Mouse (Mus musculus): Measurements from ENCODE around the gene Astn2. TPM values are rescaled to one million over a fixed set of nuclear protein-coding genes. Genes with fewer than 3 reads are reported as not detected.
A peak's percentile ranks its signal among the peaks of the same experiment; 100 is the strongest.

The Astn2 gene
- polyA plus RNA-seq, 1 experiment from 2014 or later = 0.42 TPM

DNA sequence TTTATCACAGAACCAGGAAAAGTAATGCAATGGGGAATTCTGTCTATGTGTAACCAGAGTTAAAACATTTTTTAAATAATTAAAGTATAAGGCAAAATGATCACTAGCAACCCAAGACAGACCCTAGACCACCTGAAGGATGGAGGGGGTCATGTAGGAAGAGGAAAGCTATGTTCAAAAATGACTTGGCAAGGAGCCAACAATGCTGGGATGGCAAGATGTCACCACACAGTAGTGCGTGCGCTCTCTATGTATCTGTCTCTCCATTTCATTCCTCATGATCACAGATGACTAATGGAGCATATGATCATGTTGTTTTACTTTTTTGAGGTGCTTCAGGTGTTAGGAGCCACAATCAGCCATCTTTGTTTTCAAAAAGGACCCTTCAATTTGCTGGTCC is 640.6 kb downstream of the Astn2 start:
- H3K9me3 ChIP-seq (replicated peaks; ENCODE audit: control insufficient read depth, low read length) = no peaks in the 10 kb centered on the region
- ATAC-seq (no peak; the same call in 1 of the 2 replicates), DNase-seq (ENCODE audit: low spot score) (no peak)
- H3K27me3 ChIP-seq (replicated peaks; ENCODE audit: control insufficient read depth, insufficient read depth, low read length) = no peaks in the 10 kb centered on the region
- H3K9ac ChIP-seq (ENCODE audit: low read length) = no peak overlapping the region
- H3K36me3 ChIP-seq (ENCODE audit: control insufficient read depth, insufficient read depth, low read length) = no peaks in the 10 kb centered on the region
- H3K4me1 ChIP-seq (ENCODE audit: control insufficient read depth, insufficient read depth, low read length) = no peaks in the 10 kb centered on the region
- H3K4me2 ChIP-seq (ENCODE audit: low read length) = no peak overlapping the region
- WGBS = 69% methylated on average over 2 of the region's 2 CpGs
- H3K4me3 ChIP-seq (ENCODE audit: low read depth, low read length) = no peak overlapping the region
- no peak overlapping the region for H3K27ac ChIP-seq (ENCODE audit: low read depth, low read length)

DNA sequence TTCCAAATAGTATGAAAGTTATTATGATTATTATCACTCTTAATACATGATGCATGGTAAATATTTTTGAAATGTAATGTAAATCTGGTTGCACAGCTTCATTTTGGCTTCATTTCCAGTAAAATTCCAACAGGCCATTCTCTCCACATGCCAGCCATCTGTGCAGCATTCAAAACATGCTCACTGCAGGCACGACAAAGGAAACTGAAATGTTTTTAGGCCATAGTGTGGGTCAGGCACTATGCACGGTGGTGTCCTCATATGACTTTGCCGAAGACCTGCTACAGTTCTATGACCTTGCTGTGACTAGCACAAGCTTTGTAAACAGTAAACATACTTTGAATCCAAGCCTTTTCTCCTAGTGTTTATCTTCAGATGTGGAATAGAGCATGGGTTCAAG is 642.3 kb downstream of the Astn2 start:
- ATAC-seq (no peak), DNase-seq (ENCODE audit: low spot score) (peak; percentile 24)
- H3K4me3 ChIP-seq (ENCODE audit: low read depth, low read length) = no peak overlapping the region
- no peaks in the 10 kb centered on the region for H3K27me3 ChIP-seq (replicated peaks; ENCODE audit: control insufficient read depth, insufficient read depth, low read length)
- no peaks in the 10 kb centered on the region for H3K9me3 ChIP-seq (replicated peaks; ENCODE audit: control insufficient read depth, low read length)
- 80% methylated on average over 3 of the region's 3 CpGs for WGBS
- H3K4me2 ChIP-seq (ENCODE audit: low read length) = no peak overlapping the region
- no peaks in the 10 kb centered on the region for H3K4me1 ChIP-seq (ENCODE audit: control insufficient read depth, insufficient read depth, low read length)
- H3K36me3 ChIP-seq (ENCODE audit: control insufficient read depth, insufficient read depth, low read length) = no peaks in the 10 kb centered on the region
- no peak overlapping the region for H3K27ac ChIP-seq (ENCODE audit: low read depth, low read length)
- H3K9ac ChIP-seq (ENCODE audit: low read length) = no peak overlapping the region

DNA sequence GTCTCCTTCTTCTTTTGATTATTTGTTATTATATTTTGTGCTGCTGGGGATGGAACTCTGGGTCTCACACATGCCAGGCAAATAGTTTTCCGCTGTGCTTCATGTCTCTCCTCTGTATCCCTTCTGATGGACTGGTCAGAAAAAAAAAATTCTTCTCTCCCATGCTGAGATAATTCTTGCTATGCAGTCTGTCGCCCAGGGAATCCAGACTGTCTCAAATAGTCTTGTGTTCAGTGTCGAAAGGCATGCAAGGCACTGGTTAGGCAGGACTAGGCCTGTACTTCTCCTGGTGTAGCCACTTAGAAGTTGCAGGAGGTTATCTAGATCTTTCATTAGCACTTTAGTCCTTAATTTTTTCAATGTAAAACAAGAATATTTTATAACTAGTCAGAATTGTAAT is 642.8 kb downstream of the Astn2 start:
- DNase-seq (ENCODE audit: low spot score) (no peak), ATAC-seq (no peak)
- Histone ChIP-seq H3K9me3 (replicated peaks; ENCODE audit: control insufficient read depth, low read length) (no peaks in the 10 kb centered on the region), H3K27ac (ENCODE audit: low read depth, low read length) (no peak overlapping the region), H3K4me1 (ENCODE audit: control insufficient read depth, insufficient read depth, low read length) (no peaks in the 10 kb centered on the region), H3K9ac (ENCODE audit: low read length) (no peak overlapping the region), H3K36me3 (ENCODE audit: control insufficient read depth, insufficient read depth, low read length) (no peaks in the 10 kb centered on the region), H3K4me2 (ENCODE audit: low read length) (no peak overlapping the region), H3K4me3 (ENCODE audit: low read depth, low read length) (no peak overlapping the region), H3K27me3 (replicated peaks; ENCODE audit: control insufficient read depth, insufficient read depth, low read length) (no peaks in the 10 kb centered on the region)
- 80% methylated on average over 3 of the region's 3 CpGs for WGBS

DNA sequence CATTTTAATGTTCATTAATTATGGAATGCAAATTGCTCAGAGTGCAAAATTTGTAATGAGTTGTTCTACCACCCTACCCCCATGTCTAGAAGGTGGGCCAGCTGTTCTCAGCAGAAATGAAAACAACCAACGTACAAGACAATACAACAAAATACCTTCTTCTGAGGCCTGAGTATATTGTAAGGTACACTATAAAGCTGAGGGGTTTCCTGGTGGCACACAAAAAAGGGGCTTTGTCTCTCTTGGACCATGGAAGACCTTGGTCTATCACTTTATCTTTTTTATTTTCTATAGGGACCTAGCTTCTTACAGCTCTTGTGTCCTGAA is 645.6 kb downstream of the Astn2 start:
- Histone ChIP-seq H3K27ac (ENCODE audit: low read depth, low read length) (no peak overlapping the region), H3K9ac (ENCODE audit: low read length) (no peak overlapping the region), H3K36me3 (ENCODE audit: control insufficient read depth, insufficient read depth, low read length) (no peaks in the 10 kb centered on the region), H3K4me1 (ENCODE audit: control insufficient read depth, insufficient read depth, low read length) (no peaks in the 10 kb centered on the region), H3K9me3 (replicated peaks; ENCODE audit: control insufficient read depth, low read length) (no peaks in the 10 kb centered on the region), H3K4me2 (ENCODE audit: low read length) (no peak overlapping the region), H3K4me3 (ENCODE audit: low read depth, low read length) (no peak overlapping the region), H3K27me3 (replicated peaks; ENCODE audit: control insufficient read depth, insufficient read depth, low read length) (no peaks in the 10 kb centered on the region)
- no peak for DNase-seq (ENCODE audit: low spot score)
- no peak for ATAC-seq
- WGBS = 60% methylated on average over 1 of the region's 1 CpGs

DNA sequence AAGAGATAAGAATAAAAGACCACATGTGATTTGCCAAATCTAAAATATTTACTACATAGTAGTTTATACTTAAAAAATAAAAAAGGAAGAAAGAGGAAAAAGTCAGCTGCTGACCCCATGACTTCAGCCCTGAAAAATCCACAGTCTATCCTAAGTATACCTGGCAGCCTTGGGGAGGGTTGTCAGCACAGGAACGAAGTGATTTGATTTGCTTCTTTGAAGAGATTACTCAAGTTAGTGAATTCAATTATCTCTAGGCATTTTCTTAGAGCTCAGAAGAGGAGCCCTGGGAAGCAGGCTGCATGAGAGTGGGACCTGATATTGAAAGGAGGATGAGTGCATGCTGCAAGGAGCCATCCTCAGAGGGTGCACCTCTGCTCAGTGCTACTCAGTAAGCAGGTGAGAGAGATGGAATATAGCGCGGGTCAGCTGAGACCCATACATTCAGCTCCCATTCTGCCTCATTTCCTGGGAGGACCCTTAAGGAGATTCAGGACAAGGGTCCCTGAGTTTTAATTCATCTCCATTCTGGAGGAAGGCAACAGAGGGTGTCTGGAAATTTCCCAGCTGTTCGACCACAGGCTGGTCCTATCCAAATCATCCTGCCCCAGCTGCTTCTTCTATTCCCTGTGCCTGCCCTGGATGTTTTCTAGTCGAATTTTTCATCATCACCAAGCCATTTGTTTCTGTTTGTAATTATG is 646.1 kb downstream of the Astn2 start:
- H3K9ac ChIP-seq (ENCODE audit: low read length) = no peak overlapping the region
- no peaks in the 10 kb centered on the region for H3K27me3 ChIP-seq (replicated peaks; ENCODE audit: control insufficient read depth, insufficient read depth, low read length)
- H3K36me3 ChIP-seq (ENCODE audit: control insufficient read depth, insufficient read depth, low read length) = no peaks in the 10 kb centered on the region
- no peak for DNase-seq (ENCODE audit: low spot score)
- 52% methylated on average over 5 of the region's 5 CpGs for WGBS
- H3K27ac ChIP-seq (ENCODE audit: low read depth, low read length) = no peak overlapping the region
- no peak for ATAC-seq
- H3K4me3 ChIP-seq (ENCODE audit: low read depth, low read length) = no peak overlapping the region
- H3K4me2 ChIP-seq (ENCODE audit: low read length) = no peak overlapping the region
- no peaks in the 10 kb centered on the region for H3K9me3 ChIP-seq (replicated peaks; ENCODE audit: control insufficient read depth, low read length)
- H3K4me1 ChIP-seq (ENCODE audit: control insufficient read depth, insufficient read depth, low read length) = no peaks in the 10 kb centered on the region

DNA sequence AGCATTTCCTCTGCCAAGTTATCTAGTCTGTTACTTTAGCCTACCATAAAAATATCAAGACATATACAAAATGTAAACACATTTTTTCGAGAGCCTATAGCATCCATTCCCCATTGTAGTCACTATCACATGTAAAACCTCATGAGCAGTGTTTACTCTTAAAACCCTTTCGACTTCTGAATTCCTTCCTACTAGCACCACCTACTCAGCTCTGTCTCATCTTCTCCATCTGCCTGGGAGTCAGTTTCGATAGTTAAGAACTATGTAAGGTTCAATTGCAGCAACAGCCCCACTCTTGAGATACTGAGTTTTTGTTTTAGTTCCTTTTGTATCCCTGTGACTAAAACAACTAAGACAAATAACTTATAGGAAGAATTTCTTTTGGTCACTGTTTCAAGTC is 651.5 kb downstream of the Astn2 start:
- no peak overlapping the region for H3K4me3 ChIP-seq (ENCODE audit: low read depth, low read length)
- no peak overlapping the region for H3K4me2 ChIP-seq (ENCODE audit: low read length)
- no peak for DNase-seq (ENCODE audit: low spot score)
- H3K9ac ChIP-seq (ENCODE audit: low read length) = no peak overlapping the region
- H3K27me3 ChIP-seq (replicated peaks; ENCODE audit: control insufficient read depth, insufficient read depth, low read length) = no peaks in the 10 kb centered on the region
- H3K27ac ChIP-seq (ENCODE audit: low read depth, low read length) = no peak overlapping the region
- no peak for ATAC-seq
- H3K9me3 ChIP-seq (replicated peaks; ENCODE audit: control insufficient read depth, low read length) = no peaks in the 10 kb centered on the region
- no peaks in the 10 kb centered on the region for H3K36me3 ChIP-seq (ENCODE audit: control insufficient read depth, insufficient read depth, low read length)
- WGBS = 87% methylated on average over 3 of the region's 3 CpGs
- no peaks in the 10 kb centered on the region for H3K4me1 ChIP-seq (ENCODE audit: control insufficient read depth, insufficient read depth, low read length)

DNA sequence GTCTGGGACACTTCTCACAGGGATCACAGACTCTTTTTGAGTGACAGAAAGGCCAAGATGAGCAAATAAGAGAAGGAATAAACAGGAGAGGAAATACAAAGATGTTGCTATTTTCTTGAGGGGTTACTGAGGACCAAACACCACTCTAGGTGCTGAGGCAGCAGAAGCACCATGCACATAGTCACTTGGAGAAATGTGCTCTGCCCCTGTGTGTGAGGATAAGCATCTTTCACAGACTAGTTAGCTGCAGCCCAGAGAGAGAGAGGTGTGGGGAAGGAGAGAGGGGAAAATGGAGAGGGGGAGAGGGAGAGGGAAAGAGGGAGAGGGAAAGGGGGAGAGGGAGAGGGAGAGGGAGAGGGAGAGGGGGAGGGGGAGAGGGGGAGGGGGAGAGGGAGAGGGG is 659.6 kb downstream of the Astn2 start:
- H3K36me3 ChIP-seq (ENCODE audit: control insufficient read depth, insufficient read depth, low read length) = no peaks in the 10 kb centered on the region
- H3K4me2 ChIP-seq (ENCODE audit: low read length) = no peak overlapping the region
- H3K4me1 ChIP-seq (ENCODE audit: control insufficient read depth, insufficient read depth, low read length) = no peaks in the 10 kb centered on the region
- H3K9me3 ChIP-seq (replicated peaks; ENCODE audit: control insufficient read depth, low read length) = no peaks in the 10 kb centered on the region
- no peak overlapping the region for H3K4me3 ChIP-seq (ENCODE audit: low read depth, low read length)
- ATAC-seq (no peak), DNase-seq (ENCODE audit: low spot score) (no peak)
- H3K9ac ChIP-seq (ENCODE audit: low read length) = no peak overlapping the region
- no peaks in the 10 kb centered on the region for H3K27me3 ChIP-seq (replicated peaks; ENCODE audit: control insufficient read depth, insufficient read depth, low read length)
- H3K27ac ChIP-seq (ENCODE audit: low read depth, low read length) = no peak overlapping the region

DNA sequence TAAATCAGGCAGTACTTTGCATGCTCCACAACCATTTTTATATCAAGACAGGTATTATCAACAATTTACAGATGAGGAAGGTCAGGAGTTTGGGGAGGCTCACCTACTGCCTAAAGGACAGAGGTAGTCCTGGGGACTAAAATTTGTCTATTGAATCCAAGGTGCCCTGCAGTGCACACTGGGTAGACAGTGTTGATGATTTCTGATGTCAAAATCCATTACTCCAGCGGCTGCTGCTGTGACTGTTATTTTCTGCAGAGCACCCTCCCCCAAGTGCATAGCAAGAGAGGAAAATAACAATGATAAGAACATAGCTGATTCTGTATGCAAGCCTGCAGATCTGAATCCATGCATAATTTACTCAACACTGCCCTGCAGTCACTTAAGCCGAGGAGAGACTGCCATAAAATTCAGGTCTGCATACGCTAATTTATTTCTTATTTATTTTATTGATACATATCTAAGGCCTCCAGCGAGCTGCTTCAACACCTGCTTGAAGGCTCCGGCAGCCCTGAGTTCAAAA is 660.3 kb downstream of the Astn2 start:
- H3K36me3 ChIP-seq (ENCODE audit: control insufficient read depth, insufficient read depth, low read length) = no peaks in the 10 kb centered on the region
- H3K4me2 ChIP-seq (ENCODE audit: low read length) = no peak overlapping the region
- H3K4me1 ChIP-seq (ENCODE audit: control insufficient read depth, insufficient read depth, low read length) = no peaks in the 10 kb centered on the region
- ATAC-seq (no peak), DNase-seq (ENCODE audit: low spot score) (no peak)
- no peaks in the 10 kb centered on the region for H3K9me3 ChIP-seq (replicated peaks; ENCODE audit: control insufficient read depth, low read length)
- H3K27me3 ChIP-seq (replicated peaks; ENCODE audit: control insufficient read depth, insufficient read depth, low read length) = no peaks in the 10 kb centered on the region
- H3K4me3 ChIP-seq (ENCODE audit: low read depth, low read length) = no peak overlapping the region
- H3K27ac ChIP-seq (ENCODE audit: low read depth, low read length) = no peak overlapping the region
- 59% methylated on average over 5 of the region's 5 CpGs for whole genome bisulfite sequencing
- H3K9ac ChIP-seq (ENCODE audit: low read length) = no peak overlapping the region

DNA sequence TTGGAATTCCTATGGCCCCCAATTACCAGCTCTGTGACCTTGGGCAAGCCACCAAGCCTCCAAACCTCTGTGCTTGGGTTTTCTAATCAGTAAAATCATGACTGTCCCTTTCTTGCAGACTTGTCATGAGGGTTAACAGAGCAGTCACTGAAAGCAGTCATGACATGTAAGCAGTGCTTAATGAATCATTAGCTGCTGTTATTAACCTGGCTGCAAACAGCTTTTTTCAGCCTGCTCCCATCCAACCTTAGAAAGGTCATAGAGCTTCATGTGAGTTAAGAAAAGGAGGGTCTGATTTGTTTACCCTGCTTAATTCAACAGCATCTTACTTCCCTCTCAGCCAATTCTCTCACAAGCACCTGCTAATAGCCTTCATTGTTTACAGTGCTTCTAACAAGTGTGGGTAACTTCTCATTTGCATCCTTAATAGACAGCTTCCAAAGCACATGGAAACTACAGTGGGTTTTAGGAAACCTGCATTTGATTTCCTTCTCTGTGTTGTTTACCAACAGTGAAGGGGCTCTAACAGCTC is 661.2 kb downstream of the Astn2 start:
- ATAC-seq = peak; percentile 75; the same call in 1 of the 2 replicates
- no peak overlapping the region for H3K4me2 ChIP-seq (ENCODE audit: low read length)
- no peak overlapping the region for H3K9ac ChIP-seq (ENCODE audit: low read length)
- H3K4me3 ChIP-seq (ENCODE audit: low read depth, low read length) = no peak overlapping the region
- DNase-seq (ENCODE audit: low spot score) = peak; percentile 33
- H3K27me3 ChIP-seq (replicated peaks; ENCODE audit: control insufficient read depth, insufficient read depth, low read length) = no peaks in the 10 kb centered on the region
- H3K27ac ChIP-seq (ENCODE audit: low read depth, low read length) = no peak overlapping the region
- H3K9me3 ChIP-seq (replicated peaks; ENCODE audit: control insufficient read depth, low read length) = no peaks in the 10 kb centered on the region
- no peaks in the 10 kb centered on the region for H3K4me1 ChIP-seq (ENCODE audit: control insufficient read depth, insufficient read depth, low read length)
- H3K36me3 ChIP-seq (ENCODE audit: control insufficient read depth, insufficient read depth, low read length) = no peaks in the 10 kb centered on the region
